Mouse (Mus musculus) cerebellum, adult 9-11 months (tissue): ENCODE results near the gene Fgf23.

ENCODE experiments used
- DNase-seq: peaks from one replicate; pipeline ENCODE4 v3.0.0; 2022

The Fgf23 gene

GRCm38 (mm10) chr6:127072817-127073216, at the start of gene Fgf23:
TSS of gene Fgf23 (plus strand) at chr6:127072902.
- no peak for DNase-seq

- DNase-seq: no peak
Observed at GRCm38 (mm10) chr6:127024836-127025235, 47.9 kb upstream of the Fgf23 start.

DNA sequence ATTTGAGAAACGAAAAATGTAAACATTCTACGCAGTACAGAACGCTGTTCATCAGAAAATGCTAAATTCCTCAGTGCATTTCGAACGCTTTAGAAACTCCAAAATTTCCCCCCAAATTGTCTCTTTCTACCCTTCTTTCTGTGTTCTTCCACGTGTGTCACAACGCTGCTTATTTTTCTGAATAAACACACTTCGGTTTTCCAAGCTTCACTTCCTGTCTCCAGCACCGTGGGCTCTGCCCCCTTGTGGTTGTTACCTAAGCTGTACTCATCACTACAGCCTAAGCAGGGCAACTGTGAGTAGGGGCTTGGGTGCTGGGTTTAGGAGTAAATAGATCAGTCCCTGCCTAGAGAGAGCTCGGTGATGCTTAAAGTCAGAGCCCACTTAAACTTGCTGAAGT, 37.9 kb upstream of the Fgf23 start:
- no peak for DNase-seq

- no peak for DNase-seq
Observed at GRCm38 (mm10) chr6:127044909-127045308, 27.8 kb upstream of the Fgf23 start.

DNA sequence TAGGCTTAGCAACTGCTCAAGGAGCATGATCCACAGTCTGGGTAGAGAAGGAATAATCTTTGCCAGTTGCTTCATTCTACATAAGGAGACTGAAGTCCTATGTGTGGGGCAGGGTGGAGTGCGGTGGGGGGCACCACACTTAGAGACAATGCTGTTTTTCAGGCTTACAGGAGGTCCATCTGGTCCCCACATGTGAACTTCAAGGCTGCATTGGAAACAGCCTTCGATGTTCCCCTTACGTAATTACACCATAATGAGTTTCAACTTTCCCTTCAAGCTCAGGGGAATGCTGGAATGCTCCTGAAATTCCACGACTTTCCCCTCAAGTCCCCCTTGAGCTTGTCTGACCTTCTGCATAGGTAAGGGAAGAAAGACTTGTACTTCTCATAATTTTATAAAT, 21.9 kb upstream of the Fgf23 start:
- no peak for DNase-seq

GRCm38 (mm10) chr6:127056990-127057588, 15.6 kb upstream of the Fgf23 start:
- DNase-seq: no peak

DNA sequence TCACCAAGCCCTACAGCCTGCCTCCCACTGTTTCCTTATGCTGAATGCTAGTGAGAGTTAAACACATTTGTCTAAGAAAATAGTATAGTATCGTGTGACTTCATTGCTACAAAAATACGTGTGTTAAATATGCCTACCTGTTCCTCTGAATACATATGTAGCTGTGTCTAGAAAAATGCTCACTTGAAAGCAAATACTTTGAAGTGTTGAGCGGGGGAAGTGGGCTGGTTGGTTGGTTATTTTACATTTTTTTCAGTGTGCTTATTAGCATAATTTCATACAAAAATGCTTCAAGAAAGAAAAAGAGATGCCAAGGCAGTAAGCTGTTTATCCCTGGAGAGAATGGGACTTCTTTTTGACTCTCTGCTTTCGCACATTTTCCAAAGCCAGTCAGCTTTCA, 12.7 kb upstream of the Fgf23 start:
- no peak for DNase-seq

DNA sequence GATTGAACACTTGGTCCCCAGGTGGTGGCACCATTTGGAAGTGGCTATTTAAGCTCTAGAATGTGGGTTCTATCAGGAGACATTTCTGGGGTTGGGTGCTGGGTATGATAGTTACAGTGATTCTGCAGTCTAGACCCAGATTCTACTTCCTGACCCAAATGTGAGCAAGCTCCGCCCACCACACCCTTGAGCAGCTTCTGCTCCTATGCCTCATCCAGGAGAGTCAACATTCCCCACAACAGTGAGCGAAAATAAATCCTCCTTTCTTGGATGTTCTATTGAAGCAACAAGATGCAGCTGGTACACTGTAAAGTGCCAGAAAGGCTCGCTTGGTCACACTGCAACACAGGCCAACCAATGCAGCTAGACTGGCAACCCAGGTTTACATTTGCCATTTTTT, 8.8 kb upstream of the Fgf23 start:
- DNase-seq: no peak

- no peak for DNase-seq
Observed at GRCm38 (mm10) chr6:127064815-127065214, 7.9 kb upstream of the Fgf23 start.

- DNase-seq: peak; percentile 82
Observed at GRCm38 (mm10) chr6:127079867-127080731, 7.4 kb downstream of the Fgf23 start.

DNA sequence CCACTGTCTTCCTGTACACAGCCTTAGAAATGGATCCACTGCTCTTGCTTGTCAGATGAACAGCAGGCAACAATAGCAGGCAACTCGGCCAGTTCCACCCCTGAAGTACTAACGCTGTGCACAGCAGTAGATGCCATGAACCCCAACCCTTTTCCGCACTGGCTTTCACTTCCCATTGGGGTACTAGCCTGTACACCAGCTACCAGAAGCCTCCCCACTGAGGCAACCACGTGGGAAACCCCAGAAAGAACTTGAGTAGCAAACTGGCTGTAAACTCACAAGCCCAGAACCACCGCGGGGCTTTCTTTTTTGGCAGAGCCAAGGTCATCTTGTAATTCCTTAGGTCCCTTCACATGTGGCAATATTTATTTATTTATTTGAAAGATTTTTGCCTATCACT, 9.1 kb downstream of the Fgf23 start:
- no peak for DNase-seq

DNA sequence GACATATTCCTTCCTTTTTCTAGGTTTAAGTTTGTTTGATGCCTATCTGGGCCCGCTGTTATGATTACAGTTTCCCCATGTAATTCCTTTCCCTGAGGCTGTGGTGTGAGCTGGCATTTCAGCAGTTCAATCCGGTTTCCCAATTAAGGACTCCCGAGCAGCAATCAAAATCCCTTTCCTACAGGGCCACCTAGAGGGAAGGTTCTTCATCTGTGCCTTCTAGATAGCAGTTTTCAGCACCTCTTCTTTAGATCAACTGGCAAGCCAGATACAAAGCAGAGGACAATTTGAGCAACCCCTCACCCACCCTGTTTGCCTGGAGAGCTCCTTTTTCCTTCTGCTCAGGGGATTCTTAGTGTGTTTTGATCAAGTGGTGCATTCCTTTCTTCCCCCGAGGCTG, 14.0 kb downstream of the Fgf23 start:
- DNase-seq: peak; percentile 43

GRCm38 (mm10) chr6:127094565-127094964, 21.9 kb downstream of the Fgf23 start:
- no peak for DNase-seq

DNA sequence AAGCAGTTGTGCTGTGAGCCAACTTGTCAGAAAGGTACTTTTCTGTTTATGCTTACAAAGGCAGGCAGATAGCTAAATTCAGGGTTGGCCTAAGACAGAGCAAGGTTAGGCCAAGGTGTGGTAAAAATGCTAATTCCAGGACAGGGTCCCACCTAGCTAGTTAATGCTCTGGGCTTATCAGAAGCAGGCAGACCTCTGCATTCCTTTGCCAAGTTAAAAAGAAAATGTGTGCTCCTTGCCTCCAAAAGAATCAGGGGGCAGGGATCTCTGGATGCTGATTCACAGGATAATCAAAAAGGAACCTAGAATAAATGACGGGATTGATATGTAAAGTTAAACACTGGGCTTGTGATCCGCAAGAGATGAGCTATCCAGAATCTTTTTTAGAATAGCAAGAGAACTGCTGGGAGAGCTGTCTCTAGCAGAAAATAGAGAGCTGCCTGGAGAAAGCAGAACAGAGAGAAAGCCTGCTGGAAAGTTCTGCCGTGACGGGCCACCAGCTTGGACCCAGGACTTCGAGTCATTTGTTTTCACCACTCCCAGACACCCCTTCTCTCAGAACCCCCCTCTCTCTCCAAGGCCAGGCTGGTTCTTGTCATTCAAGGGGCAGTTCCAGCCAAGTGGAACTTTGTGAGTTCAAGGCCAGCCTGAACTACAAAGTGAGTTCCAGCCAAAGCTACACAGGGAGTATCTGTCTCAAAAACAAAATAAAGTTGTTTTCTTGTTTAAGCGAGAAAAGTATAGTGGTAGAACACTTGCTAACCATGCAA, 31.0 kb downstream of the Fgf23 start:
- no peak for DNase-seq

DNA sequence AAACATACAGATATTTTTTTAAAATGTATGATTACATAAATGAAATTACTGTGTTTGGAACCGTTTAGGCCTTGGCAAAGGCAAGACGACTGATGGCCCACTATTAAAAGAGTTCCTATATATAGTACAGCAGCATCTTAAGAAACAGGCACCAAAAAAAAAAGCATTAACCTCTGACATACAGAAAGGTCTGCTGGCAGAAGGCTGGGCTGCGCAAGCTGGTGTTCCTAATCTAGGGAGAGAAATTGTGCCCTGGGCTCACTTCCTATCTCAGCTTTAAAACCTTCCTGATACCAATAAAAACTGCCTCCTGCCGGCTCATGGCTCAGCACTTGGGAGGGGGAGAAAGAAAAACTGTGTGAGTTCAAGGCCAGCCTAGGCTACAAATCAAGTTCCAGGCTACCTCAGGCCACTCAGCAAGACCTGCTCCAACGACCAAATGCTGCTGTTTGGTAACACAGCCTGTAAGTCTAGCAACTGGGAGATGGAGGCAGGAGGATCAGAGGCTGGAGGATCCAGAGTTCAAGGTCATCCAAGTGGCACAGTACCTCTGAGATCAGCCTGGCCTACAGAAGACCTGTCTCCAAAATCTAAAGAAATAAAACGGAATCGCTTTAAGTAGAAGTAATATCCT, 31.8 kb downstream of the Fgf23 start:
- DNase-seq: no peak

GRCm38 (mm10) chr6:127105107-127105506, 32.4 kb downstream of the Fgf23 start:
- no peak for DNase-seq

GRCm38 (mm10) chr6:127106189-127106588, 33.5 kb downstream of the Fgf23 start:
- DNase-seq: no peak

- no peak for DNase-seq
Observed at GRCm38 (mm10) chr6:127106726-127107125, 34.0 kb downstream of the Fgf23 start.

- DNase-seq: no peak
Observed at GRCm38 (mm10) chr6:127107413-127107812, 34.7 kb downstream of the Fgf23 start.

DNA sequence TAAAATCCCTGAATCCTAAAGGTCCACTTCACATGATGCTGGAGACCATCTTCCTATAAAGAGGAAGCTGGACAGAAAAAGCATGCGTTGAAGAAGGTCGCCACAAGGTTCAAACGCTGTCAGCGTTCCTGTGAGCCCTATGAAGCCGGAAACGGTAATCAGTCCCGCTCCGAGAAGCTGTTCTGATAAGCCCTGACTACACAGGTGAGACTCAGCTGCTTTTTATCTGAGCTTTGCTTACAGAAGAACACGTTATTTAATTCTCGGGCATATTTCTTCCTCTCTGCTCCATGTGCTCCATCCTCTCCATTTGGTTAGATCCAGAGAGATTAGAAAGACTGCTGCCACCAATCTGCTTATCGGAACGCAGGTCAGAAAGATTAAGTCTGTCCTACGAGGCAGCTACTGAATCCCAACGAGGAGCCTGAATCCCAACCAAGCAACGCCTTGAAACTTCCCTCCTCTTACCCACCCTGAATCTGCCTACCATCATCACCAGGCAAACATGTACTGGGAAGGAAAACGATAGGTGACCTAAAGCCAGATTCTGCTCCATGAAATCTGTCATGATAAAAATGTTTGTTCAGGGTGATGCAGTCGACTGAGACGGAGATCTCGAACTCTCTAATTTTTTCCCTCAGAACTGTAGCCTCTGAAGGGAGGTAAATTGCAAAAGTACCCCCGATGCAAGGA, 35.8 kb downstream of the Fgf23 start:
- DNase-seq: no peak

DNA sequence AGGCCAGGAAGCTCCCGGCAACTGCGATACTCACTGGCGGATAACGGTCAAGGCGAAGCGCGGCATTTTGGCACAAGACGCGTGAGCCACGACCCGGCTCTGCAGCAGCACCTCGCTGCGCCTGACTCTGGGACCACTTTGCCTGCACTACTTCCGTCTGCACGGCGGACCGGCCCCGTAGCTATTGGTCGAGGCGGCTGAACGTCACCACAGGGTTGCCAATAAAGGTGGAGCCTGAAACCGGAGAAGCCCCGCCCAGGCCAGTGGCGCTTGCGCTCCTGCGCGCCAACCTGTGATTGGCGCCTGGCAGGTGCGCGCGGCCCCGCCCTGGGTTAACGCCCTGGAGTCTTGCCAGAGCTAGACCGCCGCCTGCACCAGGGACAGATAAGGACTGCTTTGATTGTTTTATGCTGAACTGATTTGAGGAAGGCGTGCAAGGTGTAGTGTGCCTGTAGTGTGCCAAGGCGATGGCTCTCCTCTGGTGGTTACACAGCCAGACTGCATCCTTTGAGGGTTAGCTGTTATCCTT, 36.8 kb downstream of the Fgf23 start, which contains the start of gene Tigar:
Tigar (minus strand) TSS at position 156 of the 529 bp plus-strand sequence.
- peak; percentile 97 for DNase-seq

- no peak for DNase-seq
Observed at GRCm38 (mm10) chr6:127114753-127115456, 42.2 kb downstream of the Fgf23 start.
